Mouse (Mus musculus): ENCODE data around the gene Pde7b.

The Pde7b gene

DNA sequence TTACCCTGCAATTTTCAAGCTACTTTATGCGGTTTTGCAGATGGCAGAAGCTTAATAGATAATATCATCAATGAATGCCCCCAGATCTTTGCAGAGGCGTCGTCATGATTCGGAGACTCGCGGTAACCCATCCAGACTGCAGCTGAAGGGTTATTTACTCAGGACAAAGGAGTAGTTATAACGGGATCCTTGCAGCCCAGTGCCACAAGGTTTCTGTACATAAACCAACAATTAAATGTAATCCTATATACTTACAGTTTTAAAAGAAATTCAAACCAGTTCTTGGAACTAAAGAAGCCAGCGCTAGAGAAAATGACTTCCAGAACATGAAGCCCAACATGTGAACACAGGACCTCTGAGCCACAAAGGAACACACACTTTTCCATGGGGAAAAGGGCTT is 88.5 kb downstream of the Pde7b start:
- no peak for DNase-seq

DNA sequence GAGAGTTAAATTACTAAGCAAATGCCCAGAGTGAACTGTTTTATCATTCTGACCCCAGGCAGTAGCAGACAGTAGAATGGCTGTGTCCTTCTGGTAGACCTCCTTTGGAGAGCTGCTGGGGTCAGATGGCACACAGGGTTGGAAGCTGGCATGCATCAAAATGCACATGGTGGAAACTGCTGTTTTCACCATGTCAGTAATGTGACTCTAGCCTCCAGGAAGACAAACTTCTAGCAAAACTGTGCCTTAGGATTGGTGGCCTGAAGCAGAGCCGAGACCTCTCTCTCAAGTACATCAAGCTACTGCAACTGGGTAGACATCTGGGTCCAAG is 91.8 kb downstream of the Pde7b start:
- no peak for DNase-seq

DNA sequence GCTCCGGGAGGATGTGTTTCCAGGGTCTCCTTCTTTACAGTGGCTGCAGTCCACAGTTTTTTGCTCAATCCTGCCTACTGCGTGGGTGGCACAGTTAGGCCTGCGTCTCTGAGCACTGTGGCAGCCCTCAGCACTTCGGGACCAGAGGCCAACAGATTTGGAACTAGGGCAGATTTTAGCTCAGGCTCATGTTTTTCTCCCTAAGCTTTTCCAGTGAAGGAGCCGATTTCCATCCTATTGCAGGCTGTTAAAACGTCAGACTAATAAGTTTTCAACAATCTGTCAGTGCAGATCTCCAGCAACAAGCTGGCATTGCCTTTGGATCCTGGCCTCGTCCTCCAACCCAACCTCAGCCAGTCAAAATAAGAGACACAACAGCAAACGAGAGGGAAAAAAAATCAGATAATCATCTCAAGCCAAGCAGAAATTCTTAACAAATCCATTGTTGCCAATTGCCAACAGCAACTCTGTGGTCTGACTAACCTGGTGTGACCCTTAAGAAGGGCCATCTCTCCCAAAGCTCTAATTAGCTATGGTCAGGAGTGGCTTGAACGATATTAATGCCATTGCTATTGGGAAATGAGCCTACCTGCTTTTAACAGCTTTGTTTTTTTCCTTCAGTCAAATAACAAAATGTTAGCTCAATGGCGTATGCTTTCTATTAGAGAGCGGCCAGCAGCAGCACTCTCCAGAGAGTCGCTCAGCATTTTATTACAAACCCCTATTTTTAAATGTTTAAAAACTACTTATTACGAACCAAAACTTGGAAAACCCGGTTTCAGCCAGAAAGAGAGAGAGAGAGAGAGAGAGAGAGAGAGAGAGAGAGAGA is 92.4 kb downstream of the Pde7b start:
- DNase-seq, result no peak

DNA sequence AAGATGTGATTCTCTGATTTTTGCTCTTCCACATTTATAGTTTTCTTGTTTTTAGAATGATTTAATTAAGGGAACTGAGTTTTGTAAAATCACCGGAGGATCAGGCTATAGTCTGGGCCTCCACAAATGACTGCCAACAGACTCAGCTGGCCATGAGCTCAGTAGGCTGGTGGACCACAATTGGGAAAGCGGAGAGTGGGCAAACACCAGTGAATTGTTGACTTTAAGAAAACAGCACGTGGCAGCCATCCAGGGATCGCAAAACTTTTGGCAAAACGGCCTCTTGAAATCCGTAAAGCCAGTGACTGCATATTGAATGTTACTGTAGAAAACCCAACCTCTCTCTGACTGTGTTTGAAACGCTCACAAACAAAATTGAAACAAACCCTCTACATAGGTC is 94.8 kb downstream of the Pde7b start:
- DNase-seq, result peak; percentile 73

DNA sequence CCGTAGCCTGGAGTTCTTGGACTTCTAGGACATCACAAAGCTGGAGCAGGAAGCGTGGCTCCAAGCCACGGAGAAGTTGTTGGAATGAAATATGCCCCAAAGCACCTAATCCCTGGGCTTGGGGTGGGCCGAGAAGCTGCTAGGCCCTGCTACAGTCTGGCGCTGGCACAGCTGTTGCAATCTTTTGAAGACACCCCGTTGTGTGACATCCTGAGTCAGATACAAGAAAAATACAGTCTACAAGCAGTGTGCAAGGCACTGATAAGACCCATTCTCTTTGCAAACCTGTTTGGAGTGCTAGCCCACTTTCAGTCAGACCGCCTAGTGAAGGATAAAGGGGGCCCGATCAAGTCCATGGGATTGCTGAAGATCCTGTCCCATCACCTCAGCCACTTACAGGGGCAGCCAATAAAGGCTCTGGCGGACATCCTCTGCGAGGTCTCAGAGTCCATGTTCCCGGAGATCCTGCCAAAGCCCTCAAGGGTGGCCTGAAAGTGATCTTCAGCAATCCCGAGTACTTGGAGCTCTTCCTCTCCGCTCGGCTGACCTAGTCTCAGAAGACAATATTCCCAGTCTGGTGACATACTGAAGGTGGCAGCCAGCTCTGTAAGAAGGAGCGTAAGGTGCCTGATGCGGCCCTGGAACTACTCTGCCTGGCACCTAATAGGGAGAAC is 99.0 kb downstream of the Pde7b start:
- DNase-seq, result no peak

DNA sequence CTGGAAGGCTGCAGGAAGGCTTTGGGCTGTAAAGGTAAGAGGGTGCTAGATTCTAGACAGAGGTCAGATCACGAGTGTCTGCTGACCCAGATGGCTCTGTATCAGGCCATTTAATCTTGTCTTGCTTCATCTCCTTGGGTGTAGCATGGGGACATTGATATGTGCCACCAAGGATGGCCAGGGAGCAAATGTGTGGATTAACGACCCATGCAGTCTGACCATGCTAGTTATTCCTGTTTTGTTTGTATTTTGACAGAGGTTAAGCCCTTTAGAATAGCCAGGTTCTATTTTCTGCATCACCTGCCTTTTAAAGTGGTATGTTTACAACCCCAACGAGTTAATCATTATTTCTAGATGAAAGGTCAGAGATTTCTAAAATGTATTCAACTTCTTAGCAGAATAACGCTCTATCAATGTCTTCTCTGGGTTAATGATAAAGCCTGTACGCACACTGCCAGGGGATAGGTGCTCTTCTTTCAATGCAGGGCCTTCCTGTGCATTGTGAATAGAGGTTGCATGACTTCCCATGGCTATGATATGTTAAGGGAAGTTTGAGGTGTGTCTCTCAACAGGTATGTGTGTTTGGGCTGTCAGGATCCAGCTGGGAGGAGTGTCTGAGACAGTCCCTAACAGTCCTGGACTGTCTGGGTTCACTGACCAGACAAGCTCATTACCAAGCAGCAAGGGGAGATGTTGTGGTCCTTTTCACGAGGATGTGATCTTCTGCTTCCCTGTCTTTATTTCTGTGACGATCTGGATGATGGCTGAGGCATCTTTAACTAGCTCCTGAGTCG is 103.0 kb downstream of the Pde7b start:
- no peak for DNase-seq

DNA sequence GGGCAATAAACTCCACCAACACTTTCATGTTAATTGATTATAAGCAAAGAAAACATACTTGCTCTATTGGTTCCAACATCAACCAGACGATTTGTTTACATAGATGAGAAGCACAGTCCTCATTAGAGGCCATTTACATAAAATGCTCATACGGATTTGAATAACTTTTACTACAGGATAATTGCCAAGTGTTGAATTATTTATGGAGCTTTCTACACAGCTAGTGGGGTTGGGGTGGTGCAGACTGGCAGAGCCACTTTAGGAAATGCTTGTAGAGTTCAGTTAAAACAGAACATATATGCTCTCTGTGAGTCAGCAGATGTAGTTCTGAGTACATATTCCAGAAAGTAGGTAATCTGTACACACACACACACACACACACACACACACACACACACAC is 118.9 kb downstream of the Pde7b start:
- DNase-seq, result no peak

DNA sequence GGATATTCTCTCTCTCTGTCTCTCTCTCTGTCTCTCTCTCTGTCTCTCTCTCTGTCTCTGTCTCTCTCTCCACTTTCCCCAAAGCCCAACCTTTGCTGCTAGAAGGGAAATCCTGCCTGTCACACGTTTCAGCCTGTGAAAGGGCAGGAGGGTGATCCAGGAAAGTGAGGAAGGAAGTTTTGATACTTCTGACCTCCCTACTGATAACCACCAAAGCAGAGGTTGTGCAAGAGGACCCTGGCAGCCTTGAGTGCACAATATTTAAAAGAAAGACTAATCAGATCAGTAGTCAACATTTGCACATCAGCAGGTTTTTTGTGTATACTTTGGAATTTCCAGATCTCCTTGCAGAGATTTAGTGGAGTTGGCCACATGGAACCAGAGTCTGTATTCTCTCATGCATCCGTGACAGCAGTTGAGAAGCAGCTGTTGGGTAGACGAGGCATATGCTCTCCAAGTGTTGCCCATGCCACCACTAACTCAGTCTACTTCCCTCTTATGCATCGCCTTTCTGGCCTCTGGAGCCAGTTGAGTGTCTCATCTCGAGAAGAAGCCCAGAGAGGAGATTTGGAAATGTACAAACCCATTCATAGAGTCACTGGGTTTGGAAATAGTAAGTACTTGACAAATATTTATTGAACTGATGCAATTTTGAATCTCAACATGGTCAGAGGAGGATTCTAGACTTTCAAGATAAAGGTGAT is 129.6 kb downstream of the Pde7b start:
- DNase-seq, result peak; percentile 26

DNA sequence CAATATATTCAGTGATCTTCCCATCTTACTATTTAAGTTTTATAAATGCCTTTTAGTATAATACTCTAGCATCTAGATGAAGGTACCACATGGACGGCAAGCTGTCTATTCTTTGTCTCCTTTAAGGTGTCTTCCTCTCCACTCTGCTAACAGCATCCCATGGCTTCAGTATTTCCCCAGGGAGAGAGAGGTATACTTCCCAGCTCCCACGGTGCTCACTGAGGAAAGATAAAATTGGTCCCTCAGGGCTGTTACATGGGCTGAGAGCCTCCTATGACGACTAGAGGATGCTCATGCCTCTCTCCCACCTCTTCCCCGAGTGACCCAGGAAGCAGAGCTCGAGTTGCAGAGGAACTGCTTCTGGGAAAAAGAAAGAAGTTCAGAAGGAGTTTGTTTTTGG is 130.9 kb downstream of the Pde7b start:
- DNase-seq, result no peak

DNA sequence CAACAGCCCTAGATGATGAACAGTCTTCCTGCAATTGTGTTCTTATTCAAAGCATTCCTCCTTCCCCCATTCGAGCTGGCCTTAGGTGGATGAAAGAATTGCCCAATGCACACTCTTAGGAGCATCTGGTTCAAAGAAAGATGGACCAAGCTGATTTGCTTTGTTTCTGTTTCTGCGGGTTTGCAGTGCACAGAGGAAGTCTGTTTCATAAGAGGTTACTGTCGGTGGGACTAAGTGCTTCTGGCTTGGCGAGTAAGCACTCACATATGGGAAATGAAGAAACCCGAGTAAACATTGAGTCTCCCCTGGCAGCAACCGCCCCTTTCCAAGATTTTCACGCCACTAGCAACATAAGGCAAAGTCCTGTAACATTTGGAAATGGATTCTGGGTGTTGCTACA is 134.8 kb downstream of the Pde7b start:
- DNase-seq, result peak; percentile 57

DNA sequence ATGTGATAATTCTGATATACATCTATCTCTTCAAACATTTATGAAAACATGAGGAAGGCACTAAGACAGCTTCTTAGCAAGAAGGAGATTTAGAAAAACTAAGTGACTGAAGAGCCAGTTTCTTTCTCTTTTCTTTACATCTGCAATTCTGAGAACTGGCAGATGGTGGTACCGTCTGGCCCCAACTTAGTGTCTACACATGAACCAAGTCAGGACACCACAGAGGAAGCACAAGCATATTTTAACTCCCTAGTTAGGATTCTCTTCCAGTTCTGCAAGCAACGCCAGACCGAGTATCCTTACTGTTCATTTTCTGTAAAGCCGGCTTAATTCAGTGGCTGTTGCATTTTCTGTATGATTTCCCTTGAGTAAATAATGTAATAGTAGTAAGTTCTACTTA is 138.9 kb downstream of the Pde7b start:
- no peak for DNase-seq

DNA sequence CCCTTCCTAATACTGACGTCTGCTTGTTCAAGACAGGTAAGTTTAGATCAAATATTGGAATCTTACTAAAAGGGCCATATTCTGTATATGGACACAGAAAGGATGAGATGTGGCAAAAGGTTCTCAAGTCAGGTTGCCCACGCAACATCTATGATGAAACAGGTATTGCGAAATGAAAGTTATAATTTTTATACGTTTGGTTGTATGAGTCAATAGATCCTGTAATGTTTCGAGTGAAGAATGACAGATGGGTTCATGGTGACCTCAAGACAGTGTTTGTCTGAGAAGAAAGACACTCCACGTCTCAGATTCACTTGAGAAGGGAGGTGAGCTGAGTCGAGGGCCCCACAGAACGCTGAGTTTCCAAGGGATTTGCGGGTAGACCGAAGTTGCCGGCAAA is 149.9 kb downstream of the Pde7b start:
- DNase-seq, result no peak

DNA sequence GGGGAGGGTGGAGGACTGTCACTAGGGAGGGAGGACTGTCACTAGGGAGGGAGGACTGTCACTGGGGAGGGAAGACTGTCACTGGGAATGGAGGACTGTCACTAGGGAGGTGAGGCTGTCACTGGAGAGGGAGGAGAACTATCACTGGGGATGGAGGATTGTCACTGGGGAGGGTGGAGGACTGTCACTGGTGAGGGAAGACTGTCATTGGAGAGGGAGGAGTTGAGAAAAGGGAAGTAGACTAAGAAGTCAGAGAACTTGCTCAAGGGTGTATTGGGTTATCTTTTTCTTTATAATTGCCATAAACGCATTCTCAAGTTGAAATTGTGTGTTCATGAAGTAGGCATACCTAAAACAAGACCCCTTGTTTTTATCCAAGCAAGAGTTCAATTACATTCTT is 150.5 kb downstream of the Pde7b start:
- DNase-seq, result no peak

DNA sequence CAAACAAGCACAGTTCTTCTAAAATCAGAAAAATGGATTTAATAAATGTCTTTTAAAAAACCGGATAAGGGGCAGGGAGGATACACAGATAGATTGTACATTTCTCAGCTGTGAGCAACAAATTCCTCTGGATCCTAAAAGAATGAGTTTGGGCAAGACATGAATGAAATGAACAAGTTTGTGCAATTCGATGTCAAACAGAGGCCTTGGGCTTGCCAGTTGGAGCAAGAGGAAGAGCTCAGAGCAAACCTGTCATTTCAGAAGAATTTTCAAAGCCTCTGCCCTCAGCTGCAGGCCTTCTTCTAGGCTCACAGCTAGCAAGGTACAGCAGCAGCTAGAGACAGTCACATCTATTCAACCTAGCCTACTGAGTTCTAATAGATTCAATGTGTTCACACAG is 153.4 kb downstream of the Pde7b start:
- DNase-seq, result peak; percentile 45

DNA sequence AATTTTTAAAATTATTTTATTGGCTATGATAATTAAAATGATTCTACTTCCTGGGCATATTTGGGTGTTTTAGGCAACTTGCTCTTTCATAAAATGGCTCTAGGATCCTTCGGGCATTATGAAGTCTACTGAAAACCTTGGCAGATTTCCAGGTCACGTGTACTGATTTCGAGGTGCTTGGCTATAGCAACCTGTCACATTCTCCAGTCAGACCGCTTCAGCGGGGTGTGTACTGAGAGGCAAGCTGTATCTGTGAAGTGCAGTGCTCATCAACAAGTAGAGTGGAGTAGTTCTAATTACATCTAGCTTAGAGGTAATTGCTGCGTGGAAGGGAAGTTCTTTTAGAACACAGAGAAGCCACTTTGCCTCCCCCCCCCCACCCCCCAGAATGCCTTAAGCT is 156.2 kb downstream of the Pde7b start:
- peak; percentile 54 for DNase-seq

DNA sequence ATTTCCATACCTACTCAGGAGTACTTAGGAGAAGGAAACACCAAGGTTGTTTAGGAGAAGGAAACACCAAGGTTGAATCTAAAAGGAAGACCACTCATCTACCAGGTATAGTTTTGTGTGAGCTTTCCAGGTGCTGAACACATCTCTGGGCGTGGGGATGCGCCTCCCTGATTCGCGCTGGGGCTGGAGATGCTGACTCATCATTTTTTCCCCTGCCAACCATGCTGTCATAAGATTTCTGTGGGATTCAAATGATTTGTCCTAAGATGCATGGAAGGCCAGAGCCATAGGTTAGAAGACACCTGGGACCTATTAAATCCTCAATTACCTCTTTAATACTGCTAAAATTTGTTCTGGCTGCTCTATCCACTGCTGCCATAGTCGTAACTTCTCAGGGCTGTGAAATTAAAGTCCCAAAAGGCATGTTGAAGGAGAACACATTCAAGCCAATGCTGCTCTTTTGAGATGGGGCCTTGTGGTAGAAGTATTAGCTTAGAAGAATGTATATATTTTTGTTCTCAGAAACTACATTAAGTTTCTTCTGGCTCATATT is 157.1 kb downstream of the Pde7b start:
- DNase-seq, result no peak

DNA sequence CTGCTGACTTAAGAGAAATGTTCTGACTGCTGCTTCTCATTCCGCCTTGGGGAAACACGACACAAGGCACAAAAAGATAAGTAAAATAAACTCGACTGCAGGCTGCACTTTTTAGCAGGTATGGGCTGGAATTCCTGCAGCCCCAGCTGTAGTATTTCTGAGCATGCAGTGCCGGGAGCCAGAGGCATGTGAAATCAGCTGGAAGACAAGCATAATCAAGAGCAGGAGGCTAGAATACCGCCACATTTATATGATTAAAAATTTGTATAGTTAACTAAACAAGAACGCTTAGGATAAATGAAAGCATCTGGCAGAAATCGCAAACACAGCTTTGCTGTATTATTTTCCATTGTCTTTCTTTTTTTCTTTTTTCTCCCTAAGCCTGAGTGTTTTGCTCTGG is 168.4 kb downstream of the Pde7b start:
- DNase-seq, result no peak

DNA sequence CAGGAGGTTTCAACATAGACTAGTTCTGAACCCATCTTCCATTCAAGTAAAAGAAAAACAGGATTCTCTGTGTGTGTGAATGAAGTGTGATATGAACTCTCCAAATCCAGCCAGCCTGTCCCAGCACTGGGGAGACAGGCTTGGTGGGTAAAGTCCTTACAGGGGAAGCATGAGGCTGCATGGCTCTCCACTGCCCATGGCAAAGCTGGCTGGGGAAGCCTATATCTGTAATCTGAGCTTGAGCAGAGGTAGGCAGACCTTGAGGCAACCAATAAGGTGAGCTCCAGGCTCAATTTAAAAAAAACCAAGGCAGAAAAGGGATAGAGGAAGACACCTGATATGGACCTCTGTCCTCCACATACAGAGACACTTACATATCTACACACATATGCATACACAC is 173.5 kb downstream of the Pde7b start:
- DNase-seq, result no peak

DNA sequence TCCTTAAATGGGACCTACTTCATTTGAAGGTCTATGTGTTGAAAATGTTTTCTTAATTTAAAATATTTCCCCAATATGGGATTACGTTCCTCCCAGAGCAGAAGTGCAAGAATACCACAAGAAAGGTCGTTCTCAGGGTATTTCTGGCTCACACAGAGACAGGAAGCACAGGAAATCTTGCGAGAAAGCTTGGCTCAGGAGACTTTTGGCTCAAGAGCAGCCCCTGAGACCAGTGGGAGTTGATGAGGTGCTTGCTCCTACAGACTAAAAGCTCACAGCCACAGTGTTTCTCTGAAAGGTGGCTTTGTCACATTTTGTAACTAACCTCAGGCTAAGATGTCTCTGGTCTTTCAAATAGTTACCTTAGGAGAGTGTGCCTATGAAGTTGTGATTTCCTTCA is 174.1 kb downstream of the Pde7b start:
- no peak for DNase-seq

DNA sequence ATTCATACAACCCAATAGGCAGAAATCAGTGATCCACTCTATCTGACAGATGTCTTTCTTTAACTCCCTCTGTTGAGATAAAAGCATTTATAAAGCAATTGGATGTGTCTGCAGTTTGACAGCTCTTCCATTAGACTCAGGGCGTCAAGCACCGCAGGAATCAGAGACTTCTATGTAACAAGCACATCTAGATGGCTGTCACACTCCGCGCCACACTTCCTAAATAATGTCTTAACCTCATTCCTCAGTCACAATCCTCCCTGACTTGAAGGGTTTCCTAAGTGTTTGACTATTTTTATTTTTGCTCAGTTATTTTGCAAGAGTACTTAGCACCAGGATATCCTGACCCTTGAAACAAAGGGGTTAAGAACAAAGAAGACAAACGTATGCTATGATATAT is 174.7 kb downstream of the Pde7b start:
- DNase-seq, result no peak

DNA sequence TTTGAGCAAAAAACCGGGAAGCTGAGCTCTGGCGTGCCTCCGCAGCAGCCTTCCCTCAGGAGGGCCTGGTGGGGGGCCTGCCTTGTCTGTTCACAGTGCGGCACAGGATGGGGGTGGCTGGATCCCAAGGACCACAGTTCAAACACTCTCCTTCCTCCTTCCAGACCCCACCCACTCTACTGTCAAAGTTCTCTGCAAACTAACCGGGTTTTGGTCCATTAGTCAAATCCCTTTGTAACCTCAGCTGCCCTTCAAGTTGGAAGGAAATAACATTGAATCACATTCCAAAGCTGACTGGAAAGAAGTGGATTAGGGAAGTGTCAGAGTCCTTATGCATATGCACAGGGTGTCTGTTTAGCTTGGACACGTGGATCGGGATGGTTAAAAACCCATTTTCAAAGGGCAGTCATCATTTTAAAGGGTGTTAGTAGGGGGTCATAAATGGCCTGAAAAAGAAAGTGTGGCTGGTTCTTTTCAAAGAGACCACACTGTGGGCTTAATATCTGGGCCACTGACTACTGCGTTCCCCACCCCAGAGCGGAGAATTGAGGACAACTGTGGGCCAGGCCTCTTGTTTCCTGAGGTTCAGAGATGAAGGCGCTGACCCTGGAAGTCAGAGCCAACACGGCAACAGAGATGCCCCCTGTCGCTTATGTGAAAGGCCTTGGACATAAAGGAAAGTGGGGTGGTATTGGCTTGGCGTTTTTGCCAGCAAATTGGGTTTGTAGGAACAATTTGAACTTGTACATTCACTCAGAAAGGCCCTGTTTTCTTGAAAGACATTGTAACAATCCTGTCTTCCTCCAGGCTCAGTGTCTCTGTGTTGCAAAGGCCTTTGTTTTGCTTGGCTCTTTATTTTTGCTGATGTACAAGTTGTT is 175.8 kb downstream of the Pde7b start:
- no peak for DNase-seq

DNA sequence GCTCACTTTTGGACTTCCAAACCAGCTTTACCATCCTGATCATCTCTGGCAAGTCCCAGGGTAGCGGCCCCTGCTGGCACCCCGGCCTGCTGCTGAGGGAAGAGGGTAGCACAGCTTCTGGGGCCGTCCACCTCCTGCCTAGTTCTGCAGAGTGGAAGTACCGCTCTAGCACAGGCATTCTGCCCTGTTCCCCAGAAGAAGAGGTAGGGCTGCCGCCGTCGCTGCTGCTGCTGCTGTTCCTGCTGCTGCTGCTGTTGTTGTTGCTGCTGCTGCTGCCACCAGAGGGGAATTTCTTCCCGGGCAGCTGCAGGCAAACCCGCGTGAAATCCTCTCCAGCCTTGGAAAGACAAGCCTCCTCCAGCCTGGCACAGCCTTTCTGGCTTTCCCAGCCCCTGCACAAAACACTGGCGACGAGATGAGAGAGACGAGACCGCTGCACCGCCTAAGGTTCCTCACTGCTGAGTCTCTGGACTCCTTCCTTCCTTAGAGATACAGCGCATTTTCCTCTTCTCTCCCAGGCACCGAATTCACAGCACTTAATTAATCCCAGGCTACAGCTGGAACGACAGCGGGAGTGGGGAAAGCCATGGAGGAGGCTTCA is 176.8 kb downstream of the Pde7b start:
- peak; percentile 60 for DNase-seq
